Mouse (Mus musculus): ENCODE measurements at regions not wholly inside any gene's neighbourhood (a gene's known extent, or its start where the extent isn't known, plus 50 kb on each side); places are given as distances from the start of the nearest gene placed in this dataset.

GRCm38 (mm10) chr2:169450801-169451200 lies 136.7 kb downstream of the Gm11011 start:
- no peak for DNase-seq (ENCODE audit: low spot score in 2 of 2)

GRCm38 (mm10) chr2:169447495-169448280 lies 139.9 kb downstream of the Gm11011 start:
- DNase-seq (ENCODE audit: low spot score in 2 of 2) = peak in 1 of 2 experiments; percentile 21

- DNase-seq (ENCODE audit: low spot score in 2 of 2) = no peak
Observed at GRCm38 (mm10) chr2:169445877-169446276, 141.7 kb downstream of the Gm11011 start.

- no peak for DNase-seq (ENCODE audit: low spot score in 2 of 2)
Observed at GRCm38 (mm10) chr2:169445371-169445770, 142.2 kb downstream of the Gm11011 start.

- DNase-seq (ENCODE audit: low spot score in 2 of 2) = no peak
Observed at GRCm38 (mm10) chr2:169443271-169443670, 144.3 kb downstream of the Gm11011 start.

GRCm38 (mm10) chr2:169431516-169431915 lies 156.0 kb downstream of the Gm11011 start:
- no peak for DNase-seq (ENCODE audit: low spot score in 2 of 2)

GRCm38 (mm10) chr2:169429411-169429810 lies 158.1 kb downstream of the Gm11011 start:
- no peak for DNase-seq (ENCODE audit: low spot score in 2 of 2)

GRCm38 (mm10) chr2:169424166-169424920 lies 163.2 kb downstream of the Gm11011 start:
- DNase-seq (ENCODE audit: low spot score in 2 of 2) = no peak

GRCm38 (mm10) chr2:169412361-169412760 lies 175.2 kb downstream of the Gm11011 start:
- DNase-seq (ENCODE audit: low spot score in 2 of 2) = no peak

GRCm38 (mm10) chr2:169410080-169410479 lies 177.5 kb downstream of the Gm11011 start:
- DNase-seq (ENCODE audit: low spot score in 2 of 2) = no peak

- DNase-seq (ENCODE audit: low spot score in 2 of 2) = peak; percentile 16 to 25
Observed at GRCm38 (mm10) chr2:169404908-169405690, 182.4 kb downstream of the Gm11011 start.

GRCm38 (mm10) chr2:169397758-169398157 lies 189.8 kb downstream of the Gm11011 start:
- DNase-seq (ENCODE audit: low spot score in 2 of 2) = no peak

- DNase-seq (ENCODE audit: low spot score in 2 of 2) = no peak
Observed at GRCm38 (mm10) chr2:169397013-169397412, 190.5 kb downstream of the Gm11011 start.

- no peak for DNase-seq (ENCODE audit: low spot score in 2 of 2)
Observed at GRCm38 (mm10) chr2:169396294-169396693, 191.3 kb downstream of the Gm11011 start.

GRCm38 (mm10) chr2:169389611-169390010 lies 197.9 kb downstream of the Gm11011 start:
- no peak for DNase-seq (ENCODE audit: low spot score in 2 of 2)

GRCm38 (mm10) chr2:169388569-169388968 lies 199.0 kb downstream of the Gm11011 start:
- DNase-seq (ENCODE audit: low spot score in 2 of 2) = no peak

GRCm38 (mm10) chr2:169387765-169388518 lies 199.6 kb downstream of the Gm11011 start:
- no peak for DNase-seq (ENCODE audit: low spot score in 2 of 2)

- DNase-seq (ENCODE audit: low spot score in 2 of 2) = no peak
Observed at GRCm38 (mm10) chr2:169383701-169384100, 203.8 kb downstream of the Gm11011 start.

- no peak for DNase-seq (ENCODE audit: low spot score in 2 of 2)
Observed at GRCm38 (mm10) chr2:169373069-169373468, 214.5 kb downstream of the Gm11011 start.

GRCm38 (mm10) chr2:169365046-169365445 lies 222.5 kb downstream of the Gm11011 start:
- no peak for DNase-seq (ENCODE audit: low spot score in 2 of 2)

GRCm38 (mm10) chr2:169360272-169360671 lies 227.3 kb downstream of the Gm11011 start:
- peak in 1 of 2 experiments; percentile 27 for DNase-seq (ENCODE audit: low spot score in 2 of 2)

All from frontal cortex, postnatal 10 days (tissue).